Comparison of ENCODE assay signal across 9 mouse cellular contexts in genomic region chr1:106155087-106155567, GRCm38 (mm10). TPM values are rescaled to one million over a fixed set of nuclear protein-coding genes. Genes with fewer than 3 reads are reported as not detected.
A peak's percentile ranks its signal among the peaks of the same experiment; 100 is the strongest.
DNase-seq lines count a peak whose midpoint lies in the region; ATAC-seq and TF ChIP-seq lines count a peak whose summit lies in the region.
"Had no signal": no experiment of that assay in that cellular context is flagged by ENCODE, and none has a peak within 500 bp of the region (broad histone marks: within the 10 kb centered on the region; RNA-seq: fewer than 3 reads in every experiment).

No protein-coding gene starts in this region.

- DNase-seq in lung, adult 18-20 months: peak; percentile 15 to 31
- no peak for DNase-seq in lung, postnatal 0 days (ENCODE audit: low spot score)
- peak; percentile 63 to 72 for DNase-seq in layer of hippocampus, postnatal 10 days (ENCODE audit: low spot score in 2 of 2)
- no peak for DNase-seq in adrenal gland, postnatal 25 days
- no peak for DNase-seq in thymus, postnatal 4 days
- DNase-seq: liver, postnatal 0 days had no signal

- TF ChIP-seq EP300 in lung, postnatal 0 days (IDR thresholded peaks at IDR 0.05): no peak

- no peak for ATAC-seq in lung, postnatal 0 days
- ATAC-seq in forebrain, embryonic 16.5 days: peak; percentile 85
- 0 out of 2 replicates have a peak, but pooled peaks have one; percentile 62 for ATAC-seq in midbrain, embryonic 16.5 days
- no peak for ATAC-seq in erythroid progenitor cell, adult 5-6 weeks (replicated peaks; ENCODE audit: low FRiP score, poor library complexity, severe bottlenecking)
- ATAC-seq: liver, postnatal 0 days had no signal

- no peaks in the 10 kb centered on the region for H3K4me1 ChIP-seq in lung, postnatal 0 days (ENCODE audit: insufficient read depth, low read depth, low read length)
- H3K4me1 ChIP-seq in forebrain, embryonic 16.5 days (replicated peaks; ENCODE audit: control insufficient read depth, insufficient read depth, low read length): no peaks in the 10 kb centered on the region; the same call in 1 of the 2 replicates
- H3K4me1 ChIP-seq in midbrain, embryonic 16.5 days (ENCODE audit: control insufficient read depth, insufficient read depth, low read length): no peaks in the 10 kb centered on the region

- H3K27ac ChIP-seq in lung, postnatal 0 days (ENCODE audit: low read length): no peak overlapping the region
- H3K27ac ChIP-seq in forebrain, embryonic 16.5 days (ENCODE audit: low read length): no peak overlapping the region
- no peak overlapping the region for H3K27ac ChIP-seq in midbrain, embryonic 16.5 days (ENCODE audit: low read length)

- no peaks in the 10 kb centered on the region for H3K27me3 ChIP-seq in lung, postnatal 0 days (replicated peaks; ENCODE audit: insufficient read depth, low read length)
- H3K27me3 ChIP-seq in forebrain, embryonic 16.5 days (replicated peaks; ENCODE audit: control insufficient read depth, insufficient read depth, low read length): no peaks in the 10 kb centered on the region
- no peaks in the 10 kb centered on the region for H3K27me3 ChIP-seq in midbrain, embryonic 16.5 days (ENCODE audit: control insufficient read depth, insufficient read depth, low read depth, low read length)

- H3K9ac ChIP-seq in lung, postnatal 0 days (replicated peaks; ENCODE audit: low read depth): no peak overlapping the region
- no peak overlapping the region for H3K9ac ChIP-seq in forebrain, embryonic 16.5 days (replicated peaks; ENCODE audit: low read depth, low read length)
- H3K9ac ChIP-seq in midbrain, embryonic 16.5 days (ENCODE audit: low read depth, low read length): no peak overlapping the region
- H3K9ac ChIP-seq: liver, postnatal 0 days had no signal

- H3K9me3 ChIP-seq in lung, postnatal 0 days (ENCODE audit: low read length): no peaks in the 10 kb centered on the region
- no peaks in the 10 kb centered on the region for H3K9me3 ChIP-seq in forebrain, embryonic 16.5 days (ENCODE audit: control insufficient read depth, low read length)
- no peaks in the 10 kb centered on the region for H3K9me3 ChIP-seq in midbrain, embryonic 16.5 days (replicated peaks; ENCODE audit: control insufficient read depth, low read length, poor library complexity, severe bottlenecking)

- no peak overlapping the region for H3K4me3 ChIP-seq in lung, postnatal 0 days (ENCODE audit: low read depth, low read length)
- no peak overlapping the region for H3K4me3 ChIP-seq in forebrain, embryonic 16.5 days (replicated peaks; ENCODE audit: low read length)
- H3K4me3 ChIP-seq in midbrain, embryonic 16.5 days (ENCODE audit: low read depth, low read length): no peak overlapping the region

- TF ChIP-seq CTCF in lung, postnatal 0 days (IDR thresholded peaks at IDR 0.05): no peak

- WGBS in lung, postnatal 0 days: 40% methylated on average over 10 of the region's 10 CpGs
- 32% methylated on average over 10 of the region's 10 CpGs for WGBS in forebrain, embryonic 16.5 days
- WGBS in midbrain, embryonic 16.5 days: 62% methylated on average over 10 of the region's 10 CpGs

- no peak overlapping the region for H3K4me2 ChIP-seq in lung, postnatal 0 days (replicated peaks; ENCODE audit: low read depth, low read length)
- H3K4me2 ChIP-seq in forebrain, embryonic 16.5 days (ENCODE audit: low read length): no peak overlapping the region
- H3K4me2 ChIP-seq in midbrain, embryonic 16.5 days (ENCODE audit: low read length): no peak overlapping the region

- no peaks in the 10 kb centered on the region for H3K36me3 ChIP-seq in lung, postnatal 0 days (ENCODE audit: insufficient read depth, low read length)
- no peaks in the 10 kb centered on the region for H3K36me3 ChIP-seq in forebrain, embryonic 16.5 days (ENCODE audit: control insufficient read depth, insufficient read depth)
- no peaks in the 10 kb centered on the region for H3K36me3 ChIP-seq in midbrain, embryonic 16.5 days (ENCODE audit: control insufficient read depth, insufficient read depth, low read length)

RNA-seq across cellular contexts. Expression of gene Phlpp1, which starts 16.4 kb away (rescaled TPM):
- 4.3 and 5.0 TPM in 2 replicates for polyA plus RNA-seq in lung, postnatal 0 days (2015; fragmentation: Nextera tagmentation; extraction: Ambion mirVana)
- 7.0 and 7.7 TPM in 2 replicates for polyA plus RNA-seq in forebrain, embryonic 16.5 days (2015; fragmentation: Nextera tagmentation; extraction: Ambion mirVana)
- 10 to 100 TPM; 56.4 to 64.3 TPM for total RNA-seq in layer of hippocampus, postnatal 10 days (2021)
- 7.1 TPM in 2 replicates for polyA plus RNA-seq in midbrain, embryonic 16.5 days (2015; fragmentation: Nextera tagmentation; extraction: Ambion mirVana)
- total RNA-seq in adrenal gland, postnatal 25 days (2021): 18.6 and 19.7 TPM in 2 replicates
- 11.5 and 17.6 TPM in 2 replicates for total RNA-seq in erythroid progenitor cell, adult 5-6 weeks (2015; ENCODE audit: low replicate concordance)
- total RNA-seq in erythroid progenitor cell, adult 5-6 weeks (2017; ENCODE audit: low replicate concordance): 5.5 and 14.7 TPM in 2 replicates

Comparison
In these comparisons a context has a peak if more than half of its experiments do, and no peak if none do; other contexts are left out.
1. DNase-seq: peak in lung, adult 18-20 months (2 of 2) and layer of hippocampus, postnatal 10 days (2 of 2); none in lung, postnatal 0 days (single experiment), adrenal gland, postnatal 25 days (single experiment) and thymus, postnatal 4 days (single experiment).
2. ATAC-seq: peak in forebrain, embryonic 16.5 days (single experiment) and midbrain, embryonic 16.5 days (single experiment); none in lung, postnatal 0 days (single experiment) and erythroid progenitor cell, adult 5-6 weeks (single experiment).